Mouse (Mus musculus) embryo, embryonic 9.5 days (tissue): ENCODE results near the gene Pkib.

Experiments
- DNase-seq: peaks from one replicate; pipeline ENCODE4 v3.0.0-alpha.2; 2017; ENCODE audit errors: extremely low spot score

The Pkib gene

DNA sequence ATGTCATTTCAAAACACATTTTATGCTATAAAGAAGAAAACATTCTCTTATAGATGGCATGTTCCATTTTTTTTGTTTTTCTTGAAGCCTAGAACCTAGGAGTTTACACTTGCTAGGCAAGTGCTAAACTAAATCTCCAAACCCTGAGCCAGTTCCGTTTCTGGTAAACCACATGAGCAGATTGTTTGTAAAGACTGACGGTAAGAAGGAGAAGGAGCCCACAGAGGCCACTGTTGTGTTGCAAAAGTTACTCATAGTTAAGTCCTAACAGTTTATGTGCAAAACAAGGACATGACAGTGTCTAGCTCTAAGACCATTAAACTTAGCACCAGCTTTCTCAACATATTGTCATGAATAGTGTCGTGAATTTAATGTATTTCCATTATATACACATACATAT is 99.9 kb downstream of the Pkib start:
- no peak for DNase-seq

DNA sequence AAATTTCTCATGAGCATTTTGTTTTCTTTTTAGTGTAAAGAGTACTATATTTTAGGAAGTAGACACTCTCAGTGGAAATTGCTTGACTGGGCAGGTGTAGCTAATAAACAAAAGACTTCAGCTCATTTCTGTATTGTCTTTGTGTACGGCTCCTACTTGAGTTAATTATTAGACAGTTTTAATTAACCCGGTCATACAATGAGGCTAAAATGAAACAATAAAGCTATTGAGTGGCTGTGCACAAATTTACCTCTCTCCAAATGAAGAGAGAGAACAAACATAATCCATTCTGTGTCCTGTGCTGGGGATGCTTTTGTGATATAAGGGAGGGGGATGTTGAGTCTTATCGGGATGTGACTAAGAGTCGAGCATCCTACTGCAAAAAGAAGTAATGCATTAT is 109.0 kb downstream of the Pkib start:
- no peak for DNase-seq

DNA sequence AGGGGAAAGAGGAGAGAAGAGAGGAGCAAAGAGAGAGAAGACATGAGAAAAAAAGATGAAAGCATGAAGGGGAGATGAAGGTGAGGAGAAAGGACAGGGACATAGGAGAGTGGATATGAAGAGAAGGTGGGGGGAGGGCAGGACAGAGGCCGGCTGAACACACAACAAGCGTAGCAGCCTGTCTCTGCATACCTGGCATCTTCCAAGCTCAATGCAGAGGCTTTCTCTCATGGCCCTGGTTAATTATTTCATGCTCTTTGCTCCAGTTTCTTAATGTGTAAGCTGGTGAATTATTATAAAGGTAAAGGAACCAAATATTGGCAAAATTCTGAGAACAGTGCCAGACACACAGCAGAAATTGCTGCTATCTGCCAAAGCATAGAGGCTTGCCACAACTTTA is 109.6 kb downstream of the Pkib start:
- no peak for DNase-seq

DNA sequence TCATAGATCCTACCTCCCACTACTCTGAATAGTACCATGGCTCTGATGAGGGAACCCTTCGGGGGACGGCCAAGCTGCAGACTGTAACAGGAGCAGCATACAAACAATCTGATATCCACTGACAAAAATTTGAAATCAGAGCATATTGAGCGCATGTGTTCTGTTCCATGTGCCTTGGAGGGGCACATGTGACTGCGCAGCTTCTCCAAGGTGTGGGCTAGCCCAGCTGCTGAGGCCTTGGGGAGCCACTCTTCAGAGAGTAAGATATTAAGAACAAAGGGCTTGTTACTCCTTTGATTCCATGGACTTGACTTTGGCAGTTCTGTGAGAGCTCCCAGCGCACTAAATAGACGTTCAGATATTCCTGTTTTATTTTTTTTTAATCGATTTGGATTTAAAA is 111.3 kb downstream of the Pkib start:
- DNase-seq = no peak

DNA sequence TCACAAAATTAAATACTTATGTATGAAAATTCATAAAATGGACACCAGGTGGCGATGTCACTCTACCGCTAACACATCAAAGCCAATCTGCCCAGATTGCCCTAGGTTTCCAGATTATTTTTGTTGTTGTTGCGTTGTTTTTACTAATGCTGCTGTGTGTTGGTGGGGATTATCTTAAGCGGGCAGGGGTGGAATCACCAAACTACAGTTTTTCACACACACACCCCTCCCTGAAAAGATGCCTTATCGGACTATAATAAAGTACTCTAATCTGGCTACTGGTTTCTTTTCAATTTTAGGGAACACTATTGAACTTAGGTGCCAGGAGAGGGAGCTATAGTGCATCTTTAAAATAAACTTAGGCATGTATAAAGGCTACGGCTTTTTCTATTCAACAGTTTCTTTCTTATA is 111.8 kb downstream of the Pkib start:
- DNase-seq = peak; percentile 61

DNA sequence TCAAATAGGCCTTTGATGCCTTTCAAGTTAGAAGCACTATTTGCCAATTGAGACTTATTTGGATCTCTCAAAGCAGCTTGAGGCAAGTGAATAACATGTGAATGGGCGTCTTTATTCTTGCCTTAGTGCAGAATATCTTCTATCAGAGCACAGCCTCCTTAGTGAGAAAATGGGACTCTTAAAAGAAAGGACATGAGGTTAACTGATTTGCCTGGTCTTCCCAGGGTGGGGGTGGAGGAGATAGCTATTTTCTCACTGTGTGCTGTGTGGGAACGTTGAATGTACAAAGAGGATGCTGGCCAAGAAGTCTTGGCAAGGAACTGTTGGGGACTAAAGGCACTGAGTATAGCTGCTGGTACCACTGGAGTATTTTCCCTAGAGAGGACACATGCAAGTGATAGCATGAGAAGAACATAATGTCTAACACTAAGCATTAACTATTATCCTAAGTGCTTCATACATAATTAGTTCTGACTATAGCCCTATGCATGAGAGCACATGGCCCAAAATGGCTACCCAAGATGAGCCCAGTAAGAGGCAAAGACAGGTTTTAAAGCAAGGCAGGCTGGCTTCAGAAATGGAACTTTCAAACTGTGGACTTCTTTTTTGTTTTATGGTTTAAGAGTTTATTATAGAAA is 112.5 kb downstream of the Pkib start:
- DNase-seq = no peak

DNA sequence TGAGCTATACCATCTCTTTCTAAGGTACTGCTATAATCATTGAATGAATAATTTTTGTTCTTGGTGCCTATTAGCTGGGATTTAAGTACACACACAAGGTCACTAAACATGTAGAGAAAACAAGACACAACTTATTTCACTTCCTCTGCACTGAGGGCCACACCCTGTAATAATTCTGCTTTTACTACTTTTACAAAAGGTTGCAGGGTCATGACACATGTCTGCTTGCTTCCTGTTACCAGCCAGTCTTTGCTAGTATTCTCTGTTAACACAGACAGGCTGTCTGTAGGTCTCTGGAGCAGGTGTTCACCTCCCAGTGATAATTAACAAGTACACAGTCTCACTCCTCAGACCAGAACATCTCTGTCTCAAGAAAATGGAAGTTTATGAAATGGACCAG is 113.7 kb downstream of the Pkib start:
- DNase-seq = no peak

DNA sequence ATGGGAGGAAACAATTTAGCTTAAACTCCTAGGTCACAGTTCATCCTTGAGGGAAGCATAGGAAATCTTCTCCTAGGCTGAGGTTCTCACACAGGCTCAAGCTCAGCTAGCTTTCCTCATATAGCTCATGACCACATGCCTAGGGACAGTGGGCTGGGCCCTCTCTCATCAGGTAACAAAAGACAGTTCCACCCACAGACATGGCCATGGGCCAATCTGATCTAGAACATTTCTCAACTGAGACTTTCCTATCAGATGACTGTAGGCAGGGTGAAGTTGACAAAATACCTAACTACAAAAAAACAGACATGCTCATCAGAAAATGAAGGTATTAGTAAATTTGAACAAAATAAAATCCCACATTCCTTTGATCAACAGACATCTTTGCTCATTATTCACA is 115.3 kb downstream of the Pkib start:
- DNase-seq = no peak

DNA sequence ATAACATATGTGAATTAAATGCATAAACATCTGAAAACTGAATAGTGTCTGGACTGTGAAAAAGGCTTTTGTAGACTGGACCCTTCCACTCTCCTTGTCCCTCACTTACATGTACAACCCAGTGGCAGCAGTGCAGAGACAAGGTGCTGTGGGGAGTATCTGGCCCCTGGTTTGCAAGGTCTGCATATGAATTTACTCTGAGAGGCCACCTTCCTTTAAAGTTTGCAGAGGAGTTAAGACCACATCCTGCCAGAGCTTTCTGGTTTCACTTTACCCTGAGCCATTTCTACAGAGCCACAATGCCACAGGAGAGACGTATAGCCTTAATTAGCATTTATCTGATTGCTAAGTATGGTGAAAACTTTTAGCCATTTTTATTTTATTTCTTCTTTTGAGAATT is 121.6 kb downstream of the Pkib start:
- DNase-seq = no peak

DNA sequence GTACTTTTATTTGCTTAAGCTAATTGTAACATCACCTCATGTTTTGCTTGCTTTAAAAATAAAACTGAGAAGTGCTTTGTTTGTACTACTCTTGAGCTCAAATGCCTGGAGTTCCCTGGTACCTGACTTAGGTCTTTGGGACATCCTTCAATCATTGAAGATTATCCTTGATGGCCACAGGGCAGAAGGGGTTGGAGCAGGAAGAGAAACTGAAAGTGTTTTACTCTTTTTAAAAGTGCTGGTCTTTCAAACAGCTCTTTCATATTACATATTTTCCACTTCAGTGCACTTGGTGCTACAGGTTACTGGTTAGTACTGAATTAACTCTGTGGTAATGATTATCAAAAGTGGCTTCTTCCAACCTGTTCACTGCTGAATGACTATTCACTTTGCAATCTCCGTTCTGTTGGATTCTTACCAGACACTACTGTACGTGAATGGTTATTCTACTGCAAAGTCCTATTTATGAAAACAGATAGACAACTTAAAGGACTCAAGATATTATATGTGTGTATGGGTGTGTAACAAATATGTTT is 123.5 kb downstream of the Pkib start:
- no peak for DNase-seq

DNA sequence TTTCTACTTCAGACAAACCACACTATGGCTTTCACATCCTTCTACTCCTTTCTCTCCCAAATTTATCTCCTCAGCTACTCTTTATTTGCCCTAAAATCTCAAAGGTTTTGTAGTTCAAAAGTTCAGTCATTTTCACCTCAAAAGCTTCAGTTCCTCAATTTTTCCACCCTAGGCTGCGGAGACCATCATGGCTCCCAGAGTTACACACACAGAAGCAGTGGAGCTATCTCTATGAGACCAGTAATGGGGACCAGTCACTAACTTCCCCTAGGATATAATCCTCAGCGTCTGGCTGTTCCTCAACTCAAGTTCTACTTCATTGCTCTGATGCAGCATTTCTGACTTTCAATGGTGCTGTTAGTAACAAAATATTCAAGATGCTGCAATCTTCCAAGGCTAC is 127.2 kb downstream of the Pkib start:
- no peak for DNase-seq

DNA sequence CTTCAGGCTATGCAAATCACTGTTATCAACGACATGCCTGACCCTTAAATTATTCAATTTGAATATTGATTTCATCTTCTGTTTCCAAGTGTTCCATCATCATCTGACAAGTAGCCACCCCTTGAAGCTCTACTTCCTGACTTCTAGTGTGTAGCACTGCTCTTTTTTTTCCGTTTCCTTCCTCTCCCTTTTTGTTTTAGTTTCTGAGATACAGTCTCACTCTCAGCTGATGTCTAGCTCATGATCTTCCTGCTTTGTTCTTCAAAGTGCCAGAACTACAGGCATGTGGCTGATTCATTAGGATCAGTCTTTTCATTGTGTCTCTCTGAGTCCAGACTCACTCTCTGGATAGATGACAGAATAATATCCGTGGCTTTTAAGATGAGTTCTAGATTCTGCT is 128.9 kb downstream of the Pkib start:
- no peak for DNase-seq

DNA sequence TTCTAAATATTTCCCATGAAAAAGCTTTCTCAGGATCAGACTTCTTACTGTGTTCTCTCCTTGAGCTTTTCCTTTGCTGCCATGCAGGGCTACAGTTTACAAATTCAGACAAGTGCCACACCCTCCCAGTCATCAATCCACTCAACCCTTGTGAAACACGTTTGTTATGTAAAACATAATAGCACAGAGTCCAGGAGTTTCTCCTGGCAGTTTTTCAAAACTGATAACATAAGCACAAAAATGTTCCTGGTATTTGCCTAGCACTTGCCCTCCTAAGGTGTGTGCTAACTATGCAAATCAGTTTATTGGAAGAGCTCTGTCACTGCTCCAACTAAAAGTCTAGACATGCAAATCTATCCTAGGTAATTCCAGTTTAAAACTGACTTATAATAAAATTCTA is 131.3 kb downstream of the Pkib start:
- DNase-seq = no peak

DNA sequence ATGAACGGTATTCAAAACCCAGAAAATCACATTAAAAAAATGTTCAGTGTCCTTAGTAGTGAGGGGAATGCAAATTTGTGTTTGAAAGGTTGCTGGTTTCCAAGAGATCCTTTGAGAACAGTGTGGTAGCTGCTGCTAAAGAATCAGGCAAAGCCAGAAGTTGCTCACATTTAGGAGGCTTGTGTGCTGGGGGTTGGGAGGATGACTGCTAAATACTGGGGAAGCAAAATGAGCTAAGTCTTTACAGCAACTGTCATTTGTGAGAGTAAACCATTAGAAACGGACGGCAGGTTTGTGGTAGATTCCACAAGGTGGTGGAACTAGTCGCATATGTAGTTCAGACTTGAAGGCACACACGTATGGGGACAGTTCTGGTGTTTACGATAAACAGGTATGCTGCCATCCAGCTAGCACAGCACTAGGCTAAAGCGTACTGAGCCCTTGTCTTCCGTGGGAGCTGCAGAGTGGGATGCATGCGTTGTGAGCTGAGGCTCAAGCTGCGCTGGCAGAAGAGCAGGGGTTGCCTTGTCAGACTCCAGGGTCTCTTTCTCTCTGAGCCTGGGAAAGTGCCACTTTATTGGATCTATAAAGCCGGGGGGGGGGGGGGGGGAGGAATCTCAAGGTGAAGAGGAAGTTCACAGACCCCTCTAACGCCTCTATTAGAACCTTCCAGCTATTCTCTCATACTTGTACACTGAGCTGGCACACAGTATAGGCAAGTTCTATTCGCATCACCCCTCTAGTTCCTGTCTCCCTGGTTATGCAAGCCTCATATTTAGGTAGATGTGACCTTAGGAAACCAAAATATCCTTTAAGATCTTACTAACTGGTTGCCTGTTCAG is 151.7 kb downstream of the Pkib start:
- DNase-seq = peak; percentile 7

DNA sequence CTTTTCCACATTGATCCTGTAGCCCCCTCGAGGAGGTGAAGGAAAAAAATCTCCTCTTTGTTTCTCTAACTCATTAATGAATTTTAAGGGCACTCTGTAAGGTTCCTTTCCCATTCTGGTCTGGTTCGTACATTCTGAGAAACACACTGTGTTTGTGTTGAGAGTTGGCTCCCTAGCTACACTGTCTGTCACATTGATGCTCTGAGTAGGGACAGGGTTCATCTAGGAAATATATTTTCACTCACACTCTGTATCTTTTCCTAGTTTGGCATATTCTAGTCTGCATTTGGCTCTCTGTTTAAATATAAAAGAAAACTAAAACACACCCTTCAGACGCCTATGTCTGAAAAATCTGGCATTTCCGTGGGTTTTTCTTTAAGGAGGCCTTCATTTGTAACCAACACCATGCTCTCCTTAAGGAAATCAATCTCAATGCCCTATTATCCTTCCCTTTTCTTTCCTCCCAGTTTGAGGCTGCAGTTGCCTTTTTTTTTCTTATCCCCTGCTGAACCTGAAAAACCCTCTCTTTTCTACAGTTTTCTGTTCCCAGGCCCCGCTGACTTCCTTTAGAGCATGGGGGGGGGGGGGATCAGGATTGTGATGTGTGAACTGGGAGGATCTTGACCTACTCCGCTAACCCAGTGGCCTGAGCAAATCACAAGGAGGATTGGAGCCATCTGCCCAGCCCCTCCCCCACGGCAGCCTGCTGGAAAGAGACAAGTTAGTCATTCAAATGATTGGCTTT is 152.5 kb downstream of the Pkib start:
- peak; percentile 78 for DNase-seq

DNA sequence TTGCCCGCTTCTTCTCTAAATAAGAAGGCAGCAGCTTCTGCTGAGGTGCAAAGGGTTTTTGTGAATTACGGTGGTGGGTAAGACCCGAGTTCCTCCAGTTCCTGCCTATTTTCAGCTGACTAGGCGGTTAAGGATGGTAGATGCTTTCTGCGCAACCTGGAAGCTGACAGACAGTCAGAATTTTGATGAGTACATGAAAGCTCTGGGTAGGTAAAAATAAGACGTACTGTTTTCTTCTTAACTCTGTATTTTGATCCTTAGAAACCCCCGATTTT is 153.0 kb downstream of the Pkib start, which contains the start of gene Fabp7:
Fabp7 (plus strand) TSS at position 6 of the 275 bp plus-strand sequence.
- DNase-seq = no peak

DNA sequence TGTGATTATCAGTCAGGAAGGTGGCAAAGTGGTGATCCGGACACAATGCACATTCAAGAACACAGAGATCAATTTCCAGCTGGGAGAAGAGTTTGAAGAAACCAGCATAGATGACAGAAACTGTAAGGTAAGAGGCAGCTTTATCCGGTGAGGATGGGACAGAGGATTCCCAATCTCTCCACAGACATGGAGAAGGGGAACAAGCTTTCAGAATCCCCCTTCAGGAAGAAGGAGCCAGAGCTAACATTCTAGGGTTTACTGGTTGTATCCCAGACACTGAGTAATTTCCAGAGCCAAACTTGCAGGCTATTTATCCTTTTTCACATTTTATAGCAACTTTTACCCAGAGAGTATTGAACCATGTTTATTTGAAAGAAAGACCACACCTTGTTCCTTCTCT is 153.8 kb downstream of the Pkib start:
- no peak for DNase-seq
